Mouse (Mus musculus): ENCODE data around the gene Prm1.

Gene Prm1

GRCm38 (mm10) chr16:10782377-10783151 lies 23.1 kb downstream of the Prm1 start:
- DNase-seq (ENCODE audit: low spot score) = no peak

- DNase-seq (ENCODE audit: low spot score) = no peak
Observed at GRCm38 (mm10) chr16:10781862-10782371, 23.7 kb downstream of the Prm1 start.

- DNase-seq (ENCODE audit: low spot score) = no peak
Observed at GRCm38 (mm10) chr16:10780631-10781120, 25.0 kb downstream of the Prm1 start.

- peak; percentile 33 for DNase-seq (ENCODE audit: low spot score)
Observed at GRCm38 (mm10) chr16:10777579-10778160, 28.0 kb downstream of the Prm1 start.

GRCm38 (mm10) chr16:10776322-10776721 lies 29.3 kb downstream of the Prm1 start:
- DNase-seq (ENCODE audit: low spot score) = no peak

GRCm38 (mm10) chr16:10774726-10775125 lies 30.9 kb downstream of the Prm1 start:
- DNase-seq (ENCODE audit: low spot score) = peak; percentile 40

- DNase-seq (ENCODE audit: low spot score) = no peak
Observed at GRCm38 (mm10) chr16:10773543-10773942, 32.1 kb downstream of the Prm1 start.

GRCm38 (mm10) chr16:10771769-10772510 lies 33.7 kb downstream of the Prm1 start:
- DNase-seq (ENCODE audit: low spot score) = no peak

- peak; percentile 30 for DNase-seq (ENCODE audit: low spot score)
Observed at GRCm38 (mm10) chr16:10770531-10771325, 34.9 kb downstream of the Prm1 start.

GRCm38 (mm10) chr16:10769661-10770060 lies 36.0 kb downstream of the Prm1 start:
- no peak for DNase-seq (ENCODE audit: low spot score)

- no peak for DNase-seq (ENCODE audit: low spot score)
Observed at GRCm38 (mm10) chr16:10768821-10769220, 36.8 kb downstream of the Prm1 start.

- peak; percentile 84 for DNase-seq (ENCODE audit: low spot score)
Observed at GRCm38 (mm10) chr16:10767158-10767557, 38.5 kb downstream of the Prm1 start.

GRCm38 (mm10) chr16:10764323-10764722 lies 41.3 kb downstream of the Prm1 start:
- DNase-seq (ENCODE audit: low spot score) = no peak

GRCm38 (mm10) chr16:10763540-10764264 lies 41.9 kb downstream of the Prm1 start:
- DNase-seq (ENCODE audit: low spot score) = no peak

GRCm38 (mm10) chr16:10762569-10763180 lies 43.0 kb downstream of the Prm1 start:
- no peak for DNase-seq (ENCODE audit: low spot score)

GRCm38 (mm10) chr16:10761182-10761581 lies 44.5 kb downstream of the Prm1 start:
- DNase-seq (ENCODE audit: low spot score) = no peak

- no peak for DNase-seq (ENCODE audit: low spot score)
Observed at GRCm38 (mm10) chr16:10756168-10756567, 49.5 kb downstream of the Prm1 start.

GRCm38 (mm10) chr16:10754521-10755296 lies 50.9 kb downstream of the Prm1 start:
- DNase-seq (ENCODE audit: low spot score) = peak; percentile 32

- no peak for DNase-seq (ENCODE audit: low spot score)
Observed at GRCm38 (mm10) chr16:10749824-10750223, 55.8 kb downstream of the Prm1 start.

GRCm38 (mm10) chr16:10749226-10749625 lies 56.4 kb downstream of the Prm1 start:
- DNase-seq (ENCODE audit: low spot score) = no peak
